ENCODE assay signal across 11 mouse cellular contexts in the genomic region with DNA sequence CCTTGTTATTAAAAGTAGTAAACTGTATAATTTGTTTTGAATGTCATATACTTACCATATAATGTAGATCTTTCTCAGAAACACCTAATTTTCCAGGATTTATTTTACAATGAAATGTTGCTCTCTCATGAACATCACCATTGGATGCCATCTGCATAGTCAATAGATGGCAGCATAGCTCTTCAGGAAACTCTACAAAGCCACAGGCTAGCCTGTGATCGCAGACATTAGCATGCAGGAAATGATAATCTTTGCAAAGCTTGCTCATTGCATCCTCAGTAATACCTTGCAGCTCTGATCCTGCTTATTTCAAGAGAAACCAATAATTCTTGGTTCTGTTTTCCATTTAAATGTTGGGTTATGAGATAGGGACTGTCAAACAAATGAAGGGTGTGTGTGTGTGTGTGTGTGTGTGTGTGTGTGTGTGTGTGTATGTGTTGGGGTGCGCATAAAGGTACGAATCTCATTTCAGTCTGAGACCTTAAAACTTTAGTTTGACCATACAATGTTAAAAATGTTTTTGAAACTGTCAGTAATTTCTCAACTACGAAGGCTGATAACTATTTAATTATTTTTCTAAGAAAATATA.
DNase-seq lines count a peak whose midpoint lies in the region; ATAC-seq and TF ChIP-seq lines count a peak whose summit lies in the region.
"Had no signal": no experiment of that assay in that cellular context is flagged by ENCODE, and none has a peak within 500 bp of the region (broad histone marks: within the 10 kb centered on the region; RNA-seq: fewer than 3 reads in every experiment).

No protein-coding gene starts in this region.

- no peaks in the 10 kb centered on the region for H3K79me2 ChIP-seq in MEL (ENCODE audit: control insufficient read depth, insufficient read depth, low read length, poor library complexity)

- 81% methylated on average over 4 of the region's 4 CpGs for WGBS in hindbrain, embryonic 11.5 days
- 78% methylated on average over 4 of the region's 4 CpGs for WGBS in hindbrain, embryonic 10.5 days
- 74% methylated on average over 4 of the region's 4 CpGs for WGBS in forebrain, embryonic 14.5 days
- WGBS in midbrain, embryonic 12.5 days: 78% methylated on average over 4 of the region's 4 CpGs

- no peaks in the 10 kb centered on the region for H3K4me1 ChIP-seq in hindbrain, embryonic 11.5 days (replicated peaks; ENCODE audit: control insufficient read depth, insufficient read depth, low read length)
- no peaks in the 10 kb centered on the region for H3K4me1 ChIP-seq in hindbrain, embryonic 10.5 days (replicated peaks)
- H3K4me1 ChIP-seq in MEL (ENCODE audit: control insufficient read depth in 1 of 2, insufficient read depth in 2 of 2, low read length in 2 of 2): no peaks in the 10 kb centered on the region
- no peaks in the 10 kb centered on the region for H3K4me1 ChIP-seq in forebrain, embryonic 14.5 days (ENCODE audit: control insufficient read depth, insufficient read depth, low read length)
- no peaks in the 10 kb centered on the region for H3K4me1 ChIP-seq in midbrain, embryonic 12.5 days

- peak; percentile 9 for DNase-seq in hindbrain, embryonic 11.5 days (ENCODE audit: low spot score)
- no peak for DNase-seq in hindbrain, embryonic 10.5 days (ENCODE audit: low spot score)
- peak; percentile 4 for DNase-seq in MEL (ENCODE audit: low read depth, low spot score)
- DNase-seq in forebrain, embryonic 14.5 days (ENCODE audit: low spot score): peak; percentile 81
- DNase-seq in ovary, postnatal 14 days (ENCODE audit: low spot score): no peak
- no peak for DNase-seq in B cell, adult 2 months
- DNase-seq in thymus, postnatal 25 days: no peak
- DNase-seq: cerebellum, adult 8-10 months; heart, adult 18-20 months; lung, postnatal 4 days had no signal

- no peaks in the 10 kb centered on the region for H3K36me3 ChIP-seq in hindbrain, embryonic 11.5 days (ENCODE audit: control insufficient read depth, insufficient read depth, low read length)
- H3K36me3 ChIP-seq in hindbrain, embryonic 10.5 days: no peaks in the 10 kb centered on the region
- H3K36me3 ChIP-seq in MEL (ENCODE audit: control insufficient read depth in 1 of 2, insufficient read depth in 2 of 2, low read length in 2 of 2): no peaks in the 10 kb centered on the region
- no peaks in the 10 kb centered on the region for H3K36me3 ChIP-seq in forebrain, embryonic 14.5 days (ENCODE audit: control insufficient read depth, insufficient read depth, low read length)
- no peaks in the 10 kb centered on the region for H3K36me3 ChIP-seq in midbrain, embryonic 12.5 days

- no peak overlapping the region for H3K27ac ChIP-seq in hindbrain, embryonic 11.5 days (ENCODE audit: low read depth, low read length)
- H3K27ac ChIP-seq in hindbrain, embryonic 10.5 days: no peak overlapping the region
- H3K27ac ChIP-seq in MEL (ENCODE audit: control insufficient read depth, low read depth, low read length): no peak overlapping the region
- no peak overlapping the region for H3K27ac ChIP-seq in forebrain, embryonic 14.5 days (ENCODE audit: low read depth, low read length)
- no peak overlapping the region for H3K27ac ChIP-seq in midbrain, embryonic 12.5 days (replicated peaks)

- TF ChIP-seq RAD21 in MEL (IDR thresholded peaks at IDR 0.05; ENCODE audit: low read depth, low read length): peak; percentile 23

- ATAC-seq in hindbrain, embryonic 11.5 days (ENCODE audit: low FRiP score): no peak; the same call in 1 of the 2 replicates
- ATAC-seq in forebrain, embryonic 14.5 days: peak; percentile 69; the same call in 1 of the 2 replicates
- peak; percentile 80; the same call in 1 of the 2 replicates for ATAC-seq in midbrain, embryonic 12.5 days (ENCODE audit: low FRiP score, low read depth)

- peak in 2 of 3 experiments; percentile 12 to 18; a peak in 1 of 6 replicates for TF ChIP-seq CTCF in MEL (IDR thresholded peaks at IDR 0.05 in 2 of 3, conservative IDR thresholded peaks at IDR 0.05 in 1 of 3; ENCODE audit: control insufficient read depth in 1 of 3, insufficient read depth in 1 of 3, low read depth in 2 of 3, low read length in 3 of 3, poor library complexity in 1 of 3, severe bottlenecking in 1 of 3)

- H3K4me3 ChIP-seq in hindbrain, embryonic 11.5 days (ENCODE audit: low read depth, low read length): no peak overlapping the region
- no peak overlapping the region for H3K4me3 ChIP-seq in hindbrain, embryonic 10.5 days
- H3K4me3 ChIP-seq in MEL (ENCODE audit: control insufficient read depth in 1 of 2, insufficient read depth in 1 of 2, low read depth in 2 of 2, low read length in 2 of 2): no peak overlapping the region
- H3K4me3 ChIP-seq in forebrain, embryonic 14.5 days (ENCODE audit: low read depth, low read length): no peak overlapping the region
- no peak overlapping the region for H3K4me3 ChIP-seq in midbrain, embryonic 12.5 days

- H3K9me3 ChIP-seq in hindbrain, embryonic 11.5 days (ENCODE audit: control insufficient read depth, low read length): no peaks in the 10 kb centered on the region
- H3K9me3 ChIP-seq in hindbrain, embryonic 10.5 days: no peaks in the 10 kb centered on the region
- H3K9me3 ChIP-seq in MEL (replicated peaks; ENCODE audit: insufficient read depth, low read length): no peaks in the 10 kb centered on the region; the same call in 1 of the 2 replicates
- no peaks in the 10 kb centered on the region for H3K9me3 ChIP-seq in forebrain, embryonic 14.5 days (replicated peaks; ENCODE audit: control insufficient read depth, low read length)
- H3K9me3 ChIP-seq in midbrain, embryonic 12.5 days: no peaks in the 10 kb centered on the region

- no peak overlapping the region for H3K4me2 ChIP-seq in hindbrain, embryonic 11.5 days (replicated peaks; ENCODE audit: low read depth, low read length)
- H3K4me2 ChIP-seq in forebrain, embryonic 14.5 days (ENCODE audit: low read length): no peak overlapping the region
- H3K4me2 ChIP-seq in midbrain, embryonic 12.5 days (replicated peaks): no peak overlapping the region

- no peak overlapping the region for H3K9ac ChIP-seq in hindbrain, embryonic 11.5 days (ENCODE audit: low read depth, low read length)
- no peak overlapping the region for H3K9ac ChIP-seq in MEL (ENCODE audit: control insufficient read depth, low read depth, low read length, poor library complexity, severe bottlenecking)
- no peak overlapping the region for H3K9ac ChIP-seq in forebrain, embryonic 14.5 days (ENCODE audit: low read length)
- no peak overlapping the region for H3K9ac ChIP-seq in midbrain, embryonic 12.5 days (replicated peaks)

- TF ChIP-seq POLR2A in MEL (IDR thresholded peaks at IDR 0.05; ENCODE audit: control insufficient read depth in 1 of 2, insufficient read depth in 1 of 2, low read depth in 1 of 2, low read length in 2 of 2, poor library complexity in 1 of 2): no peak

- H3K27me3 ChIP-seq in hindbrain, embryonic 11.5 days (ENCODE audit: control insufficient read depth, insufficient read depth, low read length): no peaks in the 10 kb centered on the region
- H3K27me3 ChIP-seq in hindbrain, embryonic 10.5 days (ENCODE audit: insufficient read depth, poor library complexity, severe bottlenecking): no peaks in the 10 kb centered on the region
- no peaks in the 10 kb centered on the region for H3K27me3 ChIP-seq in MEL (ENCODE audit: control insufficient read depth in 1 of 2, insufficient read depth in 2 of 2, low read length in 2 of 2)
- H3K27me3 ChIP-seq in forebrain, embryonic 14.5 days (replicated peaks; ENCODE audit: control insufficient read depth, insufficient read depth, low read length): no peaks in the 10 kb centered on the region
- H3K27me3 ChIP-seq in midbrain, embryonic 12.5 days: no peaks in the 10 kb centered on the region

- TF ChIP-seq EP300 in MEL (IDR thresholded peaks at IDR 0.05; ENCODE audit: low read depth in 1 of 2, low read length in 2 of 2): no peak

TF ChIP-seq in MEL, 35 proteins besides CTCF, POLR2A, EP300 and RAD21:
- no peak for TF ChIP-seq E2F4 (IDR thresholded peaks at IDR 0.05; ENCODE audit: borderline replicate concordance, low read depth, low read length)
- peak; percentile 29; the same call in 1 of the 2 replicates for TF ChIP-seq ZC3H11A (IDR thresholded peaks at IDR 0.05; ENCODE audit: low read depth, low read length)
- peak; percentile 21; the same call in 1 of the 2 replicates for TF ChIP-seq SMC3 (IDR thresholded peaks at IDR 0.05; ENCODE audit: low read depth, low read length)

Comparison
In these comparisons a context has a peak if more than half of its experiments do, and no peak if none do; other contexts are left out.
1. DNase-seq: peak in hindbrain, embryonic 11.5 days (single experiment), MEL (single experiment) and forebrain, embryonic 14.5 days (single experiment); none in hindbrain, embryonic 10.5 days (single experiment), ovary, postnatal 14 days (single experiment), B cell, adult 2 months (0 of 2) and thymus, postnatal 25 days (single experiment).